Mouse (Mus musculus) liver, embryonic 14.5 days (tissue): ENCODE measurements around the gene Gas2l3. TPM values are rescaled to one million over a fixed set of nuclear protein-coding genes. Genes with fewer than 3 reads are reported as not detected.

Experiments used
- ATAC-seq: fragments of 200-750 bp; cut with Nextera tagmentation; 2 replicates; pipeline ENCODE4 v1.8.0; 2017; ENCODE audit warnings: moderate number of reproducible peaks, mild to moderate bottlenecking, moderate library complexity; ENCODE audit not compliant: insufficient read depth
- DNase-seq, 3 experiments: peaks; one replicate each; pipeline ENCODE4 v3.0.0-alpha.2; 2012 to 2013; ENCODE audit warnings: low read depth in 3 of 3, low spot score in 3 of 3
- H3K27ac ChIP-seq: fragments of 300-500 bp; sonication (generic); 2 replicates; pipeline ENCODE4 v1.5.1; 2014; ENCODE audit warnings: moderate library complexity, mild to moderate bottlenecking, control low read depth, inconsistent platforms
- H3K27me3 ChIP-seq: fragments of 300-500 bp; sonication (generic); 2 replicates; pipeline ENCODE4 v1.6.1; 2014; ENCODE audit warnings: mild to moderate bottlenecking, low read length, moderate library complexity; ENCODE audit not compliant: control insufficient read depth, insufficient read depth
- H3K36me3 ChIP-seq: fragments of 300-500 bp; sonication (generic); replicated peaks from 2 replicates; pipeline ENCODE4 v1.6.1; 2014; ENCODE audit warnings: low read depth; ENCODE audit not compliant: control insufficient read depth, insufficient read depth
- H3K4me1 ChIP-seq, 2 experiments: fragments of 200-500 bp in 1 of 2; fragments of 300-500 bp in 1 of 2; sonication (generic) in 1 of 2; replicated peaks; 2 replicates each; pipeline ENCODE4 v1.6.1; 2012 to 2014; ENCODE audit warnings: antibody characterized with exemption in 1 of 2, inconsistent platforms in 1 of 2, low read length in 1 of 2; ENCODE audit not compliant: control insufficient read depth in 2 of 2, insufficient read depth in 2 of 2
- H3K4me2 ChIP-seq: fragments of 300-500 bp; sonication (generic); 2 replicates; pipeline ENCODE4 v1.6.1; 2014; ENCODE audit warnings: low read depth, mild to moderate bottlenecking, control low read depth, moderate library complexity
- H3K4me3 ChIP-seq, 2 experiments: fragments of 200-500 bp in 1 of 2; fragments of 300-500 bp in 1 of 2; sonication (generic) in 1 of 2; 2 replicates each; pipeline ENCODE4 v1.5.1; 2012 to 2014; ENCODE audit warnings: low read depth in 2 of 2, low read length in 2 of 2, mild to moderate bottlenecking in 2 of 2, control low read depth in 1 of 2, inconsistent platforms in 1 of 2, moderate library complexity in 1 of 2; ENCODE audit not compliant: insufficient read depth in 1 of 2
- H3K9ac ChIP-seq: fragments of 300-500 bp; sonication (generic); replicated peaks from 2 replicates; pipeline ENCODE4 v1.6.1; 2014; ENCODE audit warnings: mild to moderate bottlenecking, control low read depth, moderate library complexity
- H3K9me3 ChIP-seq: fragments of 300-500 bp; sonication (generic); 2 replicates; pipeline ENCODE4 v1.6.1; 2016; ENCODE audit warnings: low read length, mixed read lengths; ENCODE audit not compliant: control insufficient read depth
- CTCF ChIP-seq: IDR thresholded peaks from 2 replicates; pipeline ENCODE4 v1.5.1; 2016; ENCODE audit warnings: antibody characterized with exemption, low read depth, control low read depth
- EP300 ChIP-seq: IDR thresholded peaks from 2 replicates; pipeline ENCODE4 v1.6.1; 2016; ENCODE audit warnings: antibody characterized with exemption, low read depth
- WGBS: fragments of 180-500 bp; shearing (Covaris S2); extraction: QIAGEN DNeasy Blood & Tissue Kit; methylation state at CpG from one replicate; pipeline ENCODE4 v1.1.7; 2014; ENCODE audit not compliant: insufficient replicate concordance; 5-methylcytosine and 5-hydroxymethylcytosine counted together
- polyA plus RNA-seq, 2 experiments: library from polyadenylated mRNA; depleted of rRNA in 1 of 2; stranded (reverse) in 1 of 2; unstranded in 1 of 2; fragments of >200 nt; fragmentation: Nextera tagmentation in 1 of 2; extraction: Ambion mirVana in 1 of 2; gene quantifications; 2 replicates each; pipeline versions ENCODE4 v1.2.1 to v1.2.3; 2012 to 2014

The Gas2l3 gene
- polyA plus RNA-seq, 2 experiments, result 2.7 to 3.6 TPM

DNA sequence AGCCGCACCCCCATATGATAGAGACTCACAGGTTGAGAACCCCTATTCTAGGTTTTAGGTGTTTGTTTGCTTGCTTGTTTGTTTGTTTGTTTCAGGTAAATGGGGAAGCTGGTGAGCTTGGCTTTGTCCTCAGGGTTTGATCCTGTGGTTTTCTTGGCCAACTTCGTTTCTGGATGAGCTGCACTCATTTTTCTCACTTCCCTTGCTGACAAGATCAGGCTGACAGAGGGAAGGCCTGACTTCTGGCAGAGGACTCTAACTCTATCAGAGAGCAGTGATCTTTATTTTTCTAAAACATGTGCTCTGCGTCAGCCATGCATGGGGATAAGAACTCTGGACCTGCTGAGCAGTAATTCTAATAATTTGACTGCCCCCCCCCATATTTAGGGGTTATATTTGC lies 84.8 kb downstream of the Gas2l3 start:
- WGBS, result 42% methylated on average over 3 of the region's 3 CpGs
- H3K9ac ChIP-seq, result no peak overlapping the region
- TF ChIP-seq CTCF (no peak), EP300 (no peak)
- no peak for DNase-seq
- H3K4me1 ChIP-seq, result no peaks in the 10 kb centered on the region
- H3K9me3 ChIP-seq, result no peaks in the 10 kb centered on the region
- no peak overlapping the region for H3K4me2 ChIP-seq
- H3K4me3 ChIP-seq, result no peak overlapping the region
- H3K27ac ChIP-seq, result no peak overlapping the region
- no peaks in the 10 kb centered on the region for H3K36me3 ChIP-seq
- no peaks in the 10 kb centered on the region for H3K27me3 ChIP-seq
- no peak for ATAC-seq

Other genes starting within 250 kb of the Gas2l3 start
- 0.01 and 0.08 TPM in 2 replicates for gene Ano4, start 99.2 kb downstream of the Gas2l3 start, polyA plus RNA-seq (2012; rRNA removed)
- gene Ano4, start 99.2 kb downstream of the Gas2l3 start, polyA plus RNA-seq (2014; fragmentation: Nextera tagmentation; extraction: Ambion mirVana), result 0.03 and 0.15 TPM in 2 replicates
- gene Nr1h4, start 89.6 kb upstream of the Gas2l3 start, polyA plus RNA-seq (2012; rRNA removed), result 1.9 and 2.9 TPM in 2 replicates
- 3.3 and 3.9 TPM in 2 replicates for gene Nr1h4, start 89.6 kb upstream of the Gas2l3 start, polyA plus RNA-seq (2014; fragmentation: Nextera tagmentation; extraction: Ambion mirVana)
- gene Slc17a8, start 177.3 kb upstream of the Gas2l3 start, polyA plus RNA-seq (2012; rRNA removed), result 0.02 and 0.04 TPM in 2 replicates
- gene Slc17a8, start 177.3 kb upstream of the Gas2l3 start, polyA plus RNA-seq (2014; fragmentation: Nextera tagmentation; extraction: Ambion mirVana), result not detected in 2 replicates
- gene Scyl2, start 242.3 kb upstream of the Gas2l3 start, polyA plus RNA-seq (2012; rRNA removed), result 8.6 and 10.2 TPM in 2 replicates
- 6.8 and 6.9 TPM in 2 replicates for gene Scyl2, start 242.3 kb upstream of the Gas2l3 start, polyA plus RNA-seq (2014; fragmentation: Nextera tagmentation; extraction: Ambion mirVana)